Mouse (Mus musculus) right cerebral cortex, adult 2 months (tissue): ENCODE data around the gene D130043K22Rik.

ENCODE experiments used
- DNase-seq, 2 experiments: peaks; one replicate each; pipeline ENCODE4 v3.0.0; 2021 to 2022; ENCODE audit warnings: low spot score in 2 of 2

Gene D130043K22Rik

DNA sequence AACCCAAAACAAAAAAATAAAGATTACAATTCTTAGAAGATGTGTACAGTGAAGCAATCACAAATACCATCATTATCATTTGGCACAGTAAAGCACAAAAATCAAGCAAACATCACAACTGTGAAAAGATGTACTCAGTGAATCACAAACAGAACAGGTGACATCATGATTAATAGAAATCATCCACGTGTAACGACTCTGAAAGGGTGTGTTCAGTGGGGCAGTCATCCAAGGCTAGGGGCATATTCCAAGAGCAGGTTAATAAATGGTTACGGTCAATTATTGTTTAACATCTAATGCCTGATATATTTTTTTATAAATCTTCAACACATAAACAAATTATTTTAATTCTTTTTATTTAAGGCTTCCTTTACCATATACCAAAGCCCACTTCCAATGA is 47.6 kb downstream of the D130043K22Rik start:
- DNase-seq, result no peak

DNA sequence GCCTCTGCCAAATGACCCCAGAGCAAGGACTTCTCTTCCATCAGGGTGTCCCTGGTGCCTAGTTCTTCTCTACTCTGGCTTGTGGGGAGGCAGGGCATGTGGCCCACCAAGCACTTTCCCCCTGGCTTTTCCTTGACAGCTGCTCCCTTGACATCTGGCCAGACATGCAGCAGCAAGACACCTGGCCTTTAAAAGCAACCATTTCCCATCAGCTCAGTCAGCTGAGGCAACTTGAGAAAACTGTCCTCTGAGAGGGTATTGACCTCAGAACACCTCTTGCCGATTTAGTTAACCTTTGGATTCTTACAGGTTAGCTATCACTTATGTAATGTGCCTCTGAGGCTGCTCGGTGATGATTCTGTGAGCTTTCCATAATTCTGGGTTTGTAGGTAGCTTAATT is 48.9 kb downstream of the D130043K22Rik start:
- DNase-seq, result no peak

DNA sequence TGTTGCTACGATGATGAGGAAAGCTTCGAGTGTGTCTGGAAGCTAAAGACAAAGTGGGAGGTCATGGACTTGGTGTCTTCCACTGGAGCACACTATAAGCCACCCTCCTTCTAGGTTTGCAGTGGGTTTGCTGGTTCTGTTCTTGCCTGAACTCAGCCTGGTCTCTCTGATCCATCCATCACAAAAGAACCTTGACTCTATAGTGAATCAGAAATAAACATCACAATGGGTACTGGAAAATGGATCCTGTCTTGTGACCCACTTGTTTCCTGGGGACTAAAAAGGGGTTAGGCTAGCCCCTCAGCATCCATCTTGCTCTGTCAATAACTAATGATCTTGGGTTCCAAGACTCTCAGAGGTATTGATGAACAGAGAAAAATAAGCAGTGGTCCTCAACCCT is 57.0 kb downstream of the D130043K22Rik start:
- no peak for DNase-seq

DNA sequence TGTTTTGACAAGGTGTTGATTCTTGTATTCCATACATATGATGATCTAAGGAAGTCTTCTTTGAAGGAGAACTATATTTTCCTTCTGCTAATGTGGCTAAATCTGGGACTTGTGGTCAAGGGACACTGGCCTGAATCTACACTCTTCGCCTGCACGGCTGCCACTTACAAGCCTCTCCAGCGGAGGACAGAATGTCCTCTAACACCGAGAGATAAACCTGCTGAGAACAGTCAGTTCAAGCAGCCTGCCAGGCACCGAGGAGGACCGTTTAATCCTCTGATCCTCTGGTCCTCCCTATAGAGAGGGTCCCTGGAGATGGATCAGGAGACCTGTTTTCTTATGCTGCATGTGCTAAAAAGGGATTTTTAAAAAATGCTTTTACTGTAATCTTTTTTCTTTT is 58.5 kb downstream of the D130043K22Rik start:
- no peak for DNase-seq

DNA sequence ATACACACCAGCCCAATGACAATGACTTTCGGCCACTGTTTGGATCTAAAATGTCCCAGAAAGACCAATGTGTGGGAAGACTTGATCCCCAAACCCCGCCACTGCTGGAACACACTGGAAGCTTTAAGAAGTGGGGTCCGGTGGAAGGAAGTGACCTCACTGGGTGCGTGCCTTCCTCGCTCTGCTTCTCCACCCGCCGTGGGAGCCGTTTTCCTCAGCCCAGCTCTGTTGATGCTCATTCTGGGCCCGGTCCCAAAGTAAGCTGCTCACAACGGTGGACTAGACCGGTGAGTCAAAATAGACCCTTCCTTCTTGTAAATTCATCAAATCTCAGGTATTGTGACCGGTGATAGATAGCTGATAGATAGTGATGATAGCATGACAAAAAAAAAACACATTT is 60.5 kb downstream of the D130043K22Rik start:
- DNase-seq, result no peak

DNA sequence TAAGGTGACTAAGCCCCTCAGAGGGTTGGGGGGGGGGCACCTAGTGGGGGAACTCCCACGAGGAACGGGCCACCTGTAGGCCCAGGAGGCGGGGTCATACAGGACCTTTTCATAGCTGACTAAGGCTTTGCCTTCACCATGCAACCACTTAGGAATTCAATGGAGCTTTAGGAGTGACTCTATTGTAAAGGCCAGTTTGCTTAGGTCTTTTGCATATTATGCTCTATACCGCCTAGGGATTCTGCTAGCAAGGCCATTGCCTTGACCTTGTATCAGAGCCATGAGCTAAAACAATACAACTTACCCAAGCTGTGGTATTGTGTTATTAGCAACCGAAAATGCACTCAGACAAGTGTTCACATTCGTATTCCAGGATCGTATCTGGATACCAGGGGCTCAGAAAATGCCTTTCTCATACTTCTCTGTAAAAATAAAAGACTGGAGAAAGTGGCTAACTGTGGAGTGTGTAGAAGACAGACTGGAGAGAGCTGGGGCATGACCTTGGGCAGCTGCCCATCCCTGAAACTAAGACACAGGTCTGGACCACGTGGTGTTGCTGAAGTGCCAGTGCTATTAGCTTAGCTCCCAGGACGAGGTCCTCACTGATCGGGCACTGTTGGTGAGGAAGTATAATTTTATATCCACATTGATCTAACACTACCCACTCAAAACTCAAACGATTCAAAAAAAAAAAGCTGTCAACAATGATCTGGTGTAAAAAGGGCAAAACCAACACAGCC is 62.1 kb downstream of the D130043K22Rik start:
- DNase-seq, result no peak

DNA sequence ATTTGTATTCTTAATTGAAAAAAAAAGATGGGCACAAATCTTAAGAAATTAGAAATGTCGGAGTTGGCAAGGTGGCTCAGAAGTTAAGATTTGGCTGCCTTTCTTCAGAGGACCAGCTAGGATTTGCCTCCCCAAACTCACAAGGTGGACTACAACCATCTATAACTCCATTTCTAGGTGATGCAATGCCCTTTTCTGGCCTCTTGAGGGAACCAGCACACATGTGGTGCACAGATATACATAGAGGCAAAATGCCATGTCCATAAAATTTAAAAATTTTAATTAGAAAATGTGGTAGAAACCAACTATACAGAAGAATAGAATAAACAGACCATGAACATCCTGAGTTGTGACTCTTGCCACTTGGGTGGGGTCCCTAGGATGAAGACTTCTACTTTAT is 64.2 kb downstream of the D130043K22Rik start:
- no peak for DNase-seq

DNA sequence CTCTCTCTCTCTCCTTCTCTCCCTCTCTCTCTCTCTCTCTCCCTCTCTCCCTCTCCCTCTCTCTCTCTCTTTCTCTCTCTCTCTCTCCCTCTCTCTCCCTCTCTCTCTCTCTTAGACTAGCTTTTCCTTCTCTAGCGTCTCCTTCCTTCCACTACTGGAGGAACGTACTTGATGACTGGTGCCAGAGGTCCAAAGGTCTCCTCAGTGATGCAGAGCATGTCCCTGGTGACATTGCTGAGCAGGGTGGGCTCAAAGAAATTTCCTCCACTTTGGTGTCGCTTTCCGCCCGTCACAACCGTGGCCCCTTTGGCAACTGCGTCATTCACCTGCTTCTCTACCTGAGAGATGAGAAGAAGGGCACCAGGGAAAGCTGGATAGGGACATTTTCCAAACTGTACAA is 68.6 kb downstream of the D130043K22Rik start:
- no peak for DNase-seq

DNA sequence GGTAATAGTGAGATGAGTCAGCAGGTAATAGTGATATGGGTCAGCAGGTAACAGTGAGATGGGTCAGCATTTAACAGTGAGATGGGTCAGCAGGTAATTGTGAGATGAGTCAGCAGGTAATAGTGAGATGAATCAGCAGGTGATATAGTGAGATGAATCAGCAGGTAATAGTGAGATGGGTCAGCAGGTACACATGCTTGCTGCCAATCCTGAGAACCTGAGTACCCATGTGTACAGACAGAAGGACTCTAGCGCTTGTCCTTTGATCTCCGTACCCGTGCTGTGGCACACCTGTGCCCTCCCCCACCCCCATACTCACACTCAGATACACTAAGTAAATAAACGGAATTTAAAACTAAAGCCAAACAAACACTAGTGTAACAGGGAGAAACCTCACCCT is 70.0 kb downstream of the D130043K22Rik start:
- DNase-seq, result no peak

DNA sequence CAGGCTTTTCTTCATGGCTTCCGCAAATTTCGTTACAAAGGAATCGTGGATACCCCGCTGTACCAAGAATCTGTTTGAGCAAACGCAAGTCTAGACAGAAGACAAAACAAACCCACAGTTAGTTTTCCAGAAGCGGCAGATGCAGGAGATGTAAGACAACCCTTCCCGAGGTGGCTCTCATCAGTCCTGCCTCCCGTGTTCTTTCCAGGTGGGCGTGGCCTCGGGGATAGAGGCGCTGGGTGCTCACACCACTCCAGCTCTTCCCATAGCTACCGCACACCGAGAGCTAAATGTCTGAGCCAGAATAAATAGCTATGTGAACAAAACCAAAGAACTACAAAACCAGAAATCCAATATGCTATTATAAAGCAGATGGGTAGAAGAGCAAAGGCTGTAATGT is 70.9 kb downstream of the D130043K22Rik start:
- DNase-seq, result no peak

DNA sequence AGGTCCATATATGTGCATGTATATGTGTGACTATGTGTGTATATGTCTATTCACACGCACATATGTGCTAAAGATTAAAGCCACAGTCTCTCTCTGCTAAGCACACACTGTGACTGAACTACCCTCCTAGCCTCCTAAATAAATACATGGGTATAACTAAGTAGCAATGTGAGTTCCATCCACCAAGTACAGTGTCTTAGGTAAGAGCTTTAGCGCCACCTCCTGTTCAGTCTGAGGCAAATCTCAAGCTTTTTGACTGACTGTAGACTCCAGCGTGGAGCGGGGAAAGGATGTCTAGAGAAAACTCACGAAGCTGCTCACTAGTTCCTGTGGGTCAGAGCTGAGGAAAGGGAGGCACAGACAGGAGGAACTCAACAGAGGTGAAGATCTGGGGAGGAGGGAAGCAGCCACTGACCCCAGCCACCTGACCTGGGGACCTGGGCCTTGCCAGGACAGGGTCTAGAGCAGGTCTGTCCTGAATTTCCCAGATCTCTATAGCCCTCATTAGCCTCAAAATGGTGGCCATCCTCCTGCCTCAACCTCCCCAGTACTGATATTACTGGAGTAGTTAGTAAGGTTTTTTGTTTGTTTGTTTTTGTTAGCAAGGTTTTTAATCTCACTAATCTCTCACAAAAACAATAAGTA is 75.5 kb downstream of the D130043K22Rik start:
- DNase-seq, result peak; percentile 35 to 55

DNA sequence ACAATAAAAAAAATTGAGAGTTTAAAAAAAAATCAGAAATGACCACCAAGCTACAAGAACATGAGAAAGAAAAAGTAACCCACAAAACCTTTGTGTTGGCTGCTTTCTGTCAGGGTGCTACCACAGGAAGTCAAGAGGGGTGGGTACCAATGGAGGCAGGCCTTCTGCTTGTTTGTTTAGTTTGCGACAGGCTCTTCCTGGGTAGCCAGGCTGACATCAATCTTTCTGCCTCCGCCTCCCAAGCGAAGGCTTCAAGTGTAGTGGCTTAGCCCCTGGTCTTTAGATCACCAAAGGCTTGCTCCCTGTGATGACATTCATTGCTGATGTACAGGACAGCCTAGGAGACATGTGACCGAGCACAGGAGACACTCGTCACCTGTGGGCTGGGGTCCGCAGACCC is 76.3 kb downstream of the D130043K22Rik start:
- DNase-seq, result no peak

DNA sequence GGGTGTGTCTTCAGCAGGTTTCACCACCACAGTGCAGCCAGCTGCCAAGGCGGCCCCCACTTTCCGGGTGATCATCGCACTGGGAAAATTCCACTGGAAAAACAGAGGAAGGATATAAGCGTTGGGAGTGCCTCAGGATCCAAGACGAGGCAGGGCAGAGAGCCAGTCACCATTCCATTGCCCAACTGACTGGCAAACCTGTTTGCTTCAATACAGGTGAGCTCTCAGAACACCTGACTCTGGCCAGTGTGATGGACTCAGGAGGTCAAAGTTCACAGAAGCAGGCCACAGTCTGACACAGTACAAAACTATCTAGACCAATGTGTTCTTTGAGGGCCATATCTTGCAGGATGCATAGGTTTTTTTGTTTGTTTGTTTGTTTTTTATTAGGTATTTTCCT is 79.1 kb downstream of the D130043K22Rik start:
- no peak for DNase-seq

DNA sequence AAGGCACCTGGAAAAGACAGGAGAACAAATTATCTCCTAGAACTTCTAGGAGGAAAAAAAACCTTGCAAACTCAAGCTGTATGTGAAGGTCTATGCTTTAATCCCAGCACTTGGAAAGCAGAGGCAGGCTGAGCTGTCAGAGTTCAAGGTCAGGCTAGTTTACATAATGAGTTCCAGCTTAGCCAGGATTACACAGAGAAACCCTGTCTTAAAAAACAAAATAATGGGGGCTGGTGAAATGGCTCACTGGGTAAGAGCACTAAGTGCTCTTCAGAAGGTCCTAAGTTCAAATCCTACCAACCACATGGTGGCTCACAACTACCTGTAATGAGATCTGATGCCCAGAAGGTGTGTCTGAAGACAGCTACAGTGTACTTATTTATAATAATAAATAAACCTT is 85.7 kb downstream of the D130043K22Rik start:
- no peak for DNase-seq

DNA sequence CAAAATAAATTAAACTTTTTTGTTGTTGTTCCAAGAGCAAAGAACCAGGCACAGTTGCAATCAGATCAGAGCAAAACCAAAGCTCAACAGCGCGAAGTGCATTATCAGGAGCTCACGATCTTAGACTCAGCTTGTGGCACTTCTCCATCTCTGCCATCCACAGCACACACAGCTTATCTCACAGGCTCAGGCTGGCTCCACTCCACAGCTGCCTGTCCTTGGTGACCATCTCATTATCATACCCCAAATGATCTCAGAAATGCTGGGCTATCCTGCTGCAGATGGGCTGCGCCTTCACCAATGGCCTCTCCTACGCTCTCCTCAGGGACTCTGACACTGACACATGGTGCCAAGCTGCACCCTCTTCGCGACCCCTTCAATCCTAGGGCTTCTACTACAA is 88.3 kb downstream of the D130043K22Rik start:
- no peak for DNase-seq

DNA sequence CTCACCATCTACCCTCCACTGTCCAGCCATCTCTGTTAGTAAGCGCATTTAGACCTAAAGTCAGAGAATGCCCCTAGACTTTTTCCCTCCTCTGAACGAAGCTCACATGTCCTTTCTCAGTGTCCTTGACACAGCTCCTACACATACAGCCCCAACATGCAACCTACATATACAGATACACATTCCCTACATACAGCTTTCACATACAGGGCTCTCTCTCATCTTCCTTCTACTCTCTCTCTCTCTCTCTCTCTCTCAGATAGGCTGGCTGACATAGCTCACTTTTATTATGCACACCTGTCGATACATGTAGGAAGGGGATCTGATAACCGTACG is 91.8 kb downstream of the D130043K22Rik start:
- no peak for DNase-seq

DNA sequence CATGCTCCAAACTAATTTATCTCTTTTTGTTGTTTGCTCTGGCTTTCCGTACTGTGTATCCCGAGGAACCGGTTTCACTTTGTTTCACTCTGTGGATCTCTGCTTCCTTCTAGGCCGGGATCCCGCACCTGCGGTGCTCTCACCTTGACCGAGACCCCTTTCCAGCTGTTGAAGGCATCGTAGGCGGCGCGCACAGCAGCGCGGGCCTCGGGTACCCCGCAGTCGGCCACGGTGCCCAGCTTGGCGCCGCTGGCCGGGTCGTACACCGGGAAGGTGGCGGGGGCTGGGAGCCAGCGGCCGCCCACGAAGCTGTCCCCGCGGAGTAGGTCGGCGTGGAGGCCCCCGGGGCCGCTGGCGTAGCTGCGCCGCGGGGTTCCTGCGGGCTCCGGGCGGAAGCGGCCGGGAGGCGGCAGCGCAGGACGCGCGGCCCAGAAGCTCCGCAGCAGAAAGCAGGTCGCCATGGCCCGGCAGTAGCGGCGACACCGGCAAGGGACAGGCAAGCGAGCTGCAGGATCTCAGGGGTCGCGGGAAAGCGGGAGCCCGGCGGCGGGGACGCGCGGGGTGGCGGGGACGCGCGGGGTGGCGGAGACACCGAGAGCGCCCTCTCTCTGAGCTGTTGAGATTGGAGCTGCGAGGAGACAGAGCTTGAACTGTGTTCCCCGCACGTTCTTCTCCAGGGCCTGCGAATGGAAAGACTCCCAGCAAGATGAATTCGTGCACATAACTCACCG is 92.3 kb downstream of the D130043K22Rik start, which contains the start of gene Aldh5a1:
Gene Aldh5a1, minus strand, starts transcription at position 554 of the 731 bp plus-strand sequence.
- DNase-seq, result peak; percentile 78 to 79

DNA sequence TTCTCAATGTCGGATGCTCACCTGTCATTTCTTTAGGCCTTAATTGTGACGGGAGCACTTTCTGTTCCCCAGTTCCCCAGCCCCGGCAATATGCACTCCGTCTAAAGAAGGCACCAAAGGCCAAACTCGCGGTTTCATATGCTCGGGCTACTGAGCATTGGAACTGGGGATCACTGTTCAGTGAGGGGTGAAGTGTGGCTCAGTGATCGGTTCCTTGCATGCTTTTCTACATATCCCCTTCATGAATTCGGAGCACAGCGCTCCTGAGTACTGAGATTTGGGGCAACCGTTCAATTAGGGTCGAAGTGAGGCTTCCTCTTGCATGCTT is 92.9 kb downstream of the D130043K22Rik start:
- DNase-seq, result no peak

DNA sequence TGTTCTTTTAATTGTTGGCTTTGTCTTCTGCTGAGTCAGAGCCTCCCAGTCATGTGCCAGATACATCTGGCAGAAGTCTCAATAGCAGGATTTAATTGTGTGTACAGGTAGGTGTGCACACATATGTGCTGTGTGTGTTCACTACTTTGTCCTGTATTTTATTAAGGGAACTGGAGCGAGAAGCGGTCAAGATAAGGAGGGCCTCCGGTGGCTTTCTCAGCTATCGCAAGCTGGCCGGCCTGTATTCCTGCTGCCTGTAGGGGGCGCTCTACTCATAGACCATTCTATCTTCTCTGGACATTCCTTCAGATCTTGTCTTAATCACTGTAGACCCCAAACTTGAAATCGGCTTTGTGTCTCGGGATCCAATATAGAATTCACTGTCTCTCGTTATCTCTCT is 93.7 kb downstream of the D130043K22Rik start:
- peak; percentile 81 to 85 for DNase-seq

DNA sequence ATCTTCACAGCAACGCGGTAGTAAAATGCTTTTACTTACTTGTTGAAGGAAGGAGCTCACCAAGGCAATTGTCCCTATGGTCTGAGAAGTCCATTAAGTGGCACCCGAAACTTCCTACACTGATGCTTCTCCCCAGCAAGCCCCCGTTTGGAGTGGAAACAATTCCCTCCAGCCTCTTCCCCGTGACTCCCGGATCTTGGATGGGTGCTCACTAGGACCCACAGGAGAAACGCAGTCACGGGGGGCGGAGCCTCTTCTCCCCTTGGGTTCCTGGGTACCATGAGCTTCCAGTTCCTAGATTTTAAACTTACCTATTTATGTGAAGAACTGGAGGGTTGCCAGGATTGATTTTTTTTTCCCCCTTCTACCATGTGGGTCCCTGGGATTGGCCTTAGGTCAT is 94.5 kb downstream of the D130043K22Rik start:
- no peak for DNase-seq

DNA sequence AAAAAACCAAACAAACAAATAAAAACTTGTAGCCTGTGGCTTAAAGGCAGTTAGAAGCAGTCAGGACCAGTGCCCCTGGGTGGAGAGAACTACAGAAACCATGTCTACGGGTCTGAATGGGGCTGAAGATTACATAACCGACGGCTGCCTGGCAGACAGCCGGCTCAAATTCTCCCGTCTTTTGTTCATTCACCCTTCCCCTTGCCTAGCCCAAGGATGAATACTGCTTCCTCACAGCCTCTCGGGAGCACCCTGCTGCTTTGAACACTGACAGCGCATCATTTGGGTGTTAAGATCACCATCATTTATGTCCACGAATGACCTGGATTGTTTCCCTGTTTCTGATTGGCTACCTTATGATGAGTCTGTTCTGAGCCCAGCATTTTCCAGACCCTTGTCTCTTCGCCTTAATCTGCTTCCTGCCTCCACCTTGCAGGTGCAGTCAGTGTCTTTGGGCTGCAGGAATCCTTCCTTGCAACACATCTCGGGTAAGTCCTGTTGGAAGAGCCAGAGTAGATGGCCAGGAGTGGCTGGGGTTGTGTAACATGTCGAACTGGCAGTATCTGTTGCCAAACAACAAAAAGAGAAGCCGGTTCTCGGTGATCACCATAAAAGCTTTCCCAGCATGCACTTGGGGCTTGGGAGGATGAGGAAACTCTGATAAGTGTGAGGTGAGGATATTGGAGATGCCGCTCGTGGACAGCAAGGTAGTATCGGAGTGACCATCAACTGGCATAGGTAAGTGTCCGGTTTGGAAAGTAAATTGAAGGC is 97.8 kb downstream of the D130043K22Rik start, which contains the start of gene Gpld1:
Gene Gpld1, plus strand, starts transcription at position 641 of the 771 bp plus-strand sequence.
- DNase-seq, result no peak

DNA sequence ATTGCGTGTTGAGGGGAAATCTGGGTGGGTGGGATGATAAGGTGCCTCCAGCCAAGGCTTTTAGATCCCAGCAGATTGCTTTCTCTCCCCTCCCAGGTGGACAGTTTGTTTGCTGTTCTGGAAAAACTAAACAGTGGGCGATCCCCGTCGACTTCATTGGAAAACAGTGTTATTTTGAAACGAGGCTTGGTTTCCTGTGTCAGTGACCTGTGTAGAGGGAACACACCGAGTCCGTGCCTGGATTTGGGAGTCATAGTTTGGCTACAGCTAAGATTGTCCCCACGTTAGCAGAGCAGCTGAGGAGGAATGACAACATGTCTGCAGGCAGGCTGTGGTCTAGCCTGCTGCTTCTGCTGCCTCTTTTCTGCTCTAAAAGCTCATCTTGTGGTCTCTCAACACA is 98.4 kb downstream of the D130043K22Rik start:
- no peak for DNase-seq
